Mouse (Mus musculus): ENCODE data around the gene Zdhhc14.
"Not testable (repeated sequence)": the region's sequence is repeated elsewhere in the genome, so short reads cannot be mapped to it uniquely, and the experiment has no call there.

Zdhhc14 gene

GRCm38 (mm10) chr17:5609875-5610552 is 117.7 kb downstream of the Zdhhc14 start:
- DNase-seq, result no peak

- DNase-seq, result no peak
These were observed 119.9 kb downstream of the Zdhhc14 start for GRCm38 (mm10) chr17:5612236-5612635.

GRCm38 (mm10) chr17:5614771-5615318 is 122.5 kb downstream of the Zdhhc14 start:
- DNase-seq, result no peak

- peak; percentile 62 to 63 for DNase-seq
These were observed 129.6 kb downstream of the Zdhhc14 start for GRCm38 (mm10) chr17:5621626-5622591.

GRCm38 (mm10) chr17:5622764-5623163 is 130.4 kb downstream of the Zdhhc14 start:
- no peak for DNase-seq

- peak in 1 of 2 experiments; percentile 31 for DNase-seq
These were observed 130.8 kb downstream of the Zdhhc14 start for GRCm38 (mm10) chr17:5623181-5623580.

- DNase-seq, result not testable (repeated sequence)
These were observed 132.5 kb downstream of the Zdhhc14 start for GRCm38 (mm10) chr17:5624815-5625214.

GRCm38 (mm10) chr17:5626402-5626801 is 134.0 kb downstream of the Zdhhc14 start:
- no peak for DNase-seq

GRCm38 (mm10) chr17:5627664-5628063 is 135.3 kb downstream of the Zdhhc14 start:
- DNase-seq, result no peak

GRCm38 (mm10) chr17:5629651-5630050 is 137.3 kb downstream of the Zdhhc14 start:
- no peak for DNase-seq

GRCm38 (mm10) chr17:5635254-5635653 is 142.9 kb downstream of the Zdhhc14 start:
- no peak for DNase-seq

- no peak for DNase-seq
These were observed 149.1 kb downstream of the Zdhhc14 start for GRCm38 (mm10) chr17:5641436-5641835.

- DNase-seq, result peak; percentile 71
These were observed 150.8 kb downstream of the Zdhhc14 start for GRCm38 (mm10) chr17:5642918-5643721.

GRCm38 (mm10) chr17:5650124-5650523 is 157.8 kb downstream of the Zdhhc14 start:
- no peak for DNase-seq

GRCm38 (mm10) chr17:5650642-5651041 is 158.3 kb downstream of the Zdhhc14 start:
- no peak for DNase-seq

GRCm38 (mm10) chr17:5651551-5651950 is 159.2 kb downstream of the Zdhhc14 start:
- DNase-seq, result no peak

- peak in 1 of 2 experiments; percentile 19 for DNase-seq
These were observed 161.6 kb downstream of the Zdhhc14 start for GRCm38 (mm10) chr17:5653981-5654380.

- DNase-seq, result no peak
These were observed 163.2 kb downstream of the Zdhhc14 start for GRCm38 (mm10) chr17:5655536-5655935.

GRCm38 (mm10) chr17:5660317-5661080 is 168.1 kb downstream of the Zdhhc14 start:
- no peak for DNase-seq

- no peak for DNase-seq
These were observed 174.3 kb downstream of the Zdhhc14 start for GRCm38 (mm10) chr17:5666652-5667051.

GRCm38 (mm10) chr17:5668456-5668855 is 176.1 kb downstream of the Zdhhc14 start:
- DNase-seq, result no peak

GRCm38 (mm10) chr17:5668981-5669380 is 176.6 kb downstream of the Zdhhc14 start:
- no peak for DNase-seq
